Mouse (Mus musculus) small intestine, adult 2 months (tissue): ENCODE results near the gene Eif3m. TPM values are rescaled to one million over a fixed set of nuclear protein-coding genes. Genes with fewer than 3 reads are reported as not detected.

Experiments used
- H3K27ac ChIP-seq: fragments of 200-500 bp; 2 replicates; pipeline ENCODE4 v1.5.1; 2012; ENCODE audit warnings: low read depth, low read length, control low read depth, inconsistent platforms; ENCODE audit not compliant: insufficient read depth
- H3K27me3 ChIP-seq: fragments of 200-500 bp; 2 replicates; pipeline ENCODE4 v1.6.1; 2012; ENCODE audit warnings: mild to moderate bottlenecking, moderate library complexity, low read length, inconsistent platforms; ENCODE audit not compliant: control insufficient read depth, insufficient read depth
- H3K36me3 ChIP-seq: fragments of 200-500 bp; 2 replicates; pipeline ENCODE4 v1.6.1; 2012; ENCODE audit warnings: mild to moderate bottlenecking, low read length, control low read depth, inconsistent platforms; ENCODE audit not compliant: control insufficient read depth, insufficient read depth
- H3K4me1 ChIP-seq: fragments of 200-500 bp; 2 replicates; pipeline ENCODE4 v1.6.1; 2012; ENCODE audit warnings: low read length, inconsistent platforms, mixed read lengths; ENCODE audit not compliant: control insufficient read depth, insufficient read depth, insufficient read length
- H3K4me3 ChIP-seq: fragments of 200-500 bp; 2 replicates; pipeline ENCODE4 v1.5.1; 2012; ENCODE audit warnings: low read depth, mild to moderate bottlenecking, control low read depth, inconsistent platforms, low read length, moderate library complexity
- CTCF ChIP-seq: fragments of 200-500 bp; IDR thresholded peaks from 2 replicates; pipeline ENCODE4 v1.5.1; 2012; ENCODE audit warnings: low read depth, mild to moderate bottlenecking, control low read depth, inconsistent platforms, low read length, moderate library complexity, mixed read lengths; ENCODE audit not compliant: insufficient replicate concordance, insufficient read length; ENCODE audit errors: extremely low read depth
- POLR2A ChIP-seq: fragments of 200-500 bp; IDR thresholded peaks from 2 replicates; pipeline ENCODE4 v1.6.1; 2012; ENCODE audit warnings: low read depth, mild to moderate bottlenecking, control low read depth, inconsistent platforms, low read length, moderate library complexity
- WGBS: fragments of 180-500 bp; shearing (Covaris S2); methylation state at CpG from one replicate; pipeline ENCODE4 v1.1.7; 2018; 5-methylcytosine and 5-hydroxymethylcytosine counted together
- polyA plus RNA-seq: library from polyadenylated mRNA; depleted of rRNA; stranded (reverse); fragments of >200 nt; gene quantifications from 2 replicates; pipeline ENCODE4 v1.2.3, GENCODE M21; 2012

Gene Eif3m
- polyA plus RNA-seq, 1 experiment, result 7.4 TPM

DNA sequence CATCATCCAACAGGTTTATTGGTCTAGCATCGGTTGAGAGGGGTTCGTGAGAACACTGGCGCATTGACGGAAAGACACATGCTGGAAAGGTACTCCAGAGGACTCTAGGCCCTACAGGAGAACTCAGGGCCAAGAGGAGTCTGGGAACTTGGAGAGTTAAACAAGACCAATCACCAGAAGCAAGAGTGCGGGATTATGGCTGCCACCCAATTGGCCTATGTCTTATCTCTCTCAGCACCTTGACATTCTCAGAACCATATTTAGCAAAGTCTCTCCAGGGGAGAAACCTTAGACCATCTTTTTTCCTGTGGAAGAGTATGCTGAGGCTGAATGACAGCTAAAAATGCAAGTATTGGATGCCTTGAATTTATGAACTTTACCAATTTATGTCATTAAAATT lies 22.0 kb upstream of the Eif3m start:
- H3K4me1 ChIP-seq, result no peaks in the 10 kb centered on the region
- H3K36me3 ChIP-seq, result no peaks in the 10 kb centered on the region
- H3K27me3 ChIP-seq, result no peaks in the 10 kb centered on the region
- H3K4me3 ChIP-seq, result no peak overlapping the region
- TF ChIP-seq POLR2A (no peak), CTCF (no peak)
- H3K27ac ChIP-seq, result no peak overlapping the region
- WGBS, result 90% methylated on average over 5 of the region's 5 CpGs

DNA sequence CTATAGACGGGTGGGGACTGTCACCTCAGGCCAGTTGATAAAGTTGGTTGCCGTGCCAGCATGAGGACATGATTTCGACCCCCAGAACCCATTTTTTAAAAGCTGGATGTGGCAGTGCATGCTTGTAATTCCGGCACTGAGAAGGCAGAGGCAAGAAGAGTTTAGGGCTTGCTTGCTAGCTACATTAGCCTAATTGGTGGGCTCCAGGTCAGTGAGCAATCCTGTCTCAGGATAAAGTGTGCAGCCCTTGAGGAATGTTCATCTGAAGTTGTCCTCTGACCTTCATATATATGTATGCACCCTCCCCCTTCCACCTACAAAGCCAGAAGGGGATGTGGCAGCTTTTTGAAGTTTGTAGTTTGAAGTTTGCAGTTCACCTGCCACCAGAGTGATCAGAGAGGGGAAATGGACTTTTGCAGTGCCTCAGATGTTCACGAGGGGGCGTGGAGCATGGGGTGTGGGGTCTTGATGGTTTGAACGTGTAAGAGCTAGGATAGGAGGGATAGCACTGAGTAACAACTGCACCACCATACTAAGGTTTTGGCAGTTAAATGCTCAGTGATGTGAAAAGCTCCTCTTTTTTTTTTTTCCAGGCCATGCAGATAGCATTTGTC lies 21.2 kb upstream of the Eif3m start:
- H3K27ac ChIP-seq, result no peak overlapping the region
- TF ChIP-seq POLR2A (no peak), CTCF (no peak)
- H3K4me1 ChIP-seq, result no peaks in the 10 kb centered on the region
- no peaks in the 10 kb centered on the region for H3K36me3 ChIP-seq
- no peak overlapping the region for H3K4me3 ChIP-seq
- 71% methylated on average over 7 of the region's 7 CpGs for WGBS
- no peaks in the 10 kb centered on the region for H3K27me3 ChIP-seq

DNA sequence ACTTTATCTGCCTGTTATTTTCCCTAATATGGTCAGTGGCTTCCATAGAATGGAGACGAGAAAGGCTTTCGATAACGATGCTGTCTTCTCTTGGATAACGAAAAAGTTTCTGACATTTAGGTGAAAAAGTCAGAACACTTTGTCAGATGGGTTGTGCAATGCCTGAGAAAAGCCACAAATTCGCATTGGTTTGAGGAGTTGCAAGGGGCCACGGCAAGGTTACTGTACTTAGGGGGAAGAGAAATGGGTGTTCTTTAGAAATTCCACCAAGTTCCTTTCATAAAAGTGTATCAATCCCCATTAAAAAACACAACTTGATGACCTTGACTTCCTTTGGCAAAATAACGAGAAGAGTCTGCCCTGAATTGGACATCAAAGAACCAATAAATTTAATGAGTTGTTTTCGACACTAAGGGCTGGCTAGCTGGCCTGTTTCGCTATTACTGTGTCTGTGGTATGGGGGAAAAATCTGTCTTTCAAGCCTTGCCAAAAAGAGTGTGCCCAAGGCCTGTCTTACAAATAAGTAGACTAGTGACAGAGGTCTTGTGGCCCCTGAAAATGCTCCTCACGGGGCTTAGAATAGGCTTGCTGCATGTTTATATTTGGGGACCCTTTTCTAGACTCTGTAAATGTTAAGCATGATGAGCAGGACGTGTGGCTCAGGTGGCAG lies 19.7 kb upstream of the Eif3m start:
- no peak overlapping the region for H3K27ac ChIP-seq
- H3K36me3 ChIP-seq, result no peaks in the 10 kb centered on the region
- H3K4me3 ChIP-seq, result no peak overlapping the region
- TF ChIP-seq POLR2A (no peak), CTCF (no peak)
- H3K27me3 ChIP-seq, result no peaks in the 10 kb centered on the region
- H3K4me1 ChIP-seq, result no peaks in the 10 kb centered on the region
- 81% methylated on average over 11 of the region's 11 CpGs for WGBS

DNA sequence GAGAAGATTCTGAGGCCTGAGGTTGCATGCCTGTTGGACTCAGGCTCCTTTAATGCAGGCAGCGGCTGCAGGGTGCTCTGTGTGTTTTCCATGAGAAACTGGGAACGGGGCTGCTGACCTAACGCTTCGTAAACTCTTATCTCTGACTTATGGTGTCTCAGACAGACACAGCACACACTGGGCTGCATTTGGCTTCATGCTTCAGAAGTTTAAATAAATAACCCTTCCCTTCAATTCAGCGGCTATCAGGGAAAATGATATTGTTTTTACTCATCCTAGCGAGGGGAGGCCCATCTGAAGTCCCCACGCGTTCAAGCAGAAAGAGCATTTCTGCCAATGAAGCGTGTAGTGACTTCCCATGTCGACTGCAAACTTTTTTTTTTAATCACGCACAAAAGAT lies 19.1 kb upstream of the Eif3m start:
- no peak overlapping the region for H3K4me3 ChIP-seq
- WGBS, result 60% methylated on average over 11 of the region's 11 CpGs
- no peaks in the 10 kb centered on the region for H3K4me1 ChIP-seq
- H3K36me3 ChIP-seq, result no peaks in the 10 kb centered on the region
- H3K27me3 ChIP-seq, result no peaks in the 10 kb centered on the region
- TF ChIP-seq POLR2A, result no peak
- TF ChIP-seq CTCF, result no peak
- H3K27ac ChIP-seq, result no peak overlapping the region

DNA sequence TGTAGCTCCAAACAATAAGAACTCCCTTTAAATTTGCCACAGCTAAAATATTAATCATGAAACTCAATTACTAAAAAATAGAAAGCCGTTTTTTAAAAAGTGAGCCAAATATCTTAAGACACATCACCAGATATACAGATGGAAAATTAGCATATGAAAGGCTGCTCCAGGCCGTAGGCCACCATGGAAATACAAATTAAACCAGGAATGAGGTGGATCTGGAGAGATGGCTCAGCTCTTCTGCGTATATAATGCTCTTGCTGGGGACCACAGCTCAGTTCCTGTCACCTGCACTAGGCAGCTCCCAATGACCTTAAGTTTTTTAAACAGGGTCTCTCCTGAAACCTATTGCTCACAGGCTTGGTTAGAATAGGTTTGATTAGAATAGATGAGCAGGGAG lies 17.2 kb upstream of the Eif3m start:
- no peak overlapping the region for H3K27ac ChIP-seq
- H3K4me1 ChIP-seq, result no peaks in the 10 kb centered on the region
- TF ChIP-seq CTCF (no peak), POLR2A (no peak)
- H3K4me3 ChIP-seq, result no peak overlapping the region
- H3K36me3 ChIP-seq, result no peaks in the 10 kb centered on the region
- 89% methylated on average over 3 of the region's 3 CpGs for WGBS
- no peaks in the 10 kb centered on the region for H3K27me3 ChIP-seq

DNA sequence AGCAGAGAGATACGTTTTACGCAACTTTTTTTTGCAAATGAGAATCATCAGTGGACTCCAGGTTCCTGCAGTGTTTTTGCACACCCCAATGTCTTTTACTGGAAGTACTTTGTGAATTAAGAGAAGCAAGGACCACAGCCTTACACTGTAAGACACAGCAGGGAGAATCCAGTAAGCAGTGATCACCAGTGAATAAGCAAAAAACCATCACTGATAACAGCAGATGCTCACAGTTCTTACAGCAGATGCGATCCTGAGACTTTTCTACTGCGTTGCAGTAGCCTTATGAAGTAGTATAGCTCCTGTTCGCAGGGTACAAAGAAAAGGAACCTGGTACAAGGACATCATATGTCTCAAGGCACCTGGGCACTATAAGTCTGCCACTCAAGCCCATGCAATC lies 13.6 kb upstream of the Eif3m start:
- H3K4me3 ChIP-seq, result no peak overlapping the region
- TF ChIP-seq POLR2A (no peak), CTCF (no peak)

DNA sequence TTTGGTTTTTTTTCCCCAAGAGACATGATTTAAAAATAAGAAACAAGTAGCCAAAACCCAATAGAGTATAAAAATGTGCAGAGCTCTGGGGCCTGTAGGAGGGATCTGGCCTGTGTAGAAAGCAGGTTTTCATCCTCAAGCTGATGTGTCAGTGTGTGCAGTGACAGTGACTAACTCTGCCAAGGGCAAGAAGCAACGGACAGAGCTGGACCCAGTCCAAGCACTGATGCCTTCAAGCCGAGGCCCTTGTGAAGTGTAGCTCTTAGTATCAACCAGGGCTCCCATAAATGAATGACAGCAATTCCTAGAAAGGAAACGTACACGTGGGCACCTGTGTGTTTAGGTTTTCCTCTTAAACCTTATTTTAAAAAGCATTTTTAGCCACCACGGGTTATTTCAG lies 11.9 kb upstream of the Eif3m start:
- WGBS, result 64% methylated on average over 5 of the region's 5 CpGs
- no peak overlapping the region for H3K27ac ChIP-seq
- no peak for TF ChIP-seq POLR2A
- TF ChIP-seq CTCF, result no peak
- H3K4me1 ChIP-seq, result no peaks in the 10 kb centered on the region
- H3K4me3 ChIP-seq, result no peak overlapping the region
- H3K36me3 ChIP-seq, result no peaks in the 10 kb centered on the region
- H3K27me3 ChIP-seq, result no peaks in the 10 kb centered on the region

More for the DNA sequence above, 13.6 kb upstream of the Eif3m start:
- WGBS, result 84% methylated on average over 5 of the region's 5 CpGs
- H3K27ac ChIP-seq, result no peak overlapping the region
- no peaks in the 10 kb centered on the region for H3K27me3 ChIP-seq
- H3K36me3 ChIP-seq, result no peaks in the 10 kb centered on the region
- H3K4me1 ChIP-seq, result no peaks in the 10 kb centered on the region
